Mouse (Mus musculus) ES-E14 (cell line): ENCODE data around the gene Sema5a.

ENCODE experiments used
- CHD2 ChIP-seq: IDR thresholded peaks from 2 replicates; pipeline ENCODE4 v1.6.1; 2014; ENCODE audit warnings: mild to moderate bottlenecking, low read depth, low read length, inconsistent platforms
- HCFC1 ChIP-seq: IDR thresholded peaks from 2 replicates; pipeline ENCODE4 v1.6.1; 2012; ENCODE audit warnings: low read length, inconsistent platforms, borderline replicate concordance; ENCODE audit not compliant: insufficient read depth
- MAFK ChIP-seq: IDR thresholded peaks from 2 replicates; pipeline ENCODE4 v1.6.1; 2014; ENCODE audit warnings: mild to moderate bottlenecking, low read depth, low read length, inconsistent platforms; ENCODE audit not compliant: insufficient read depth
- ZC3H11A ChIP-seq: IDR thresholded peaks from 2 replicates; pipeline ENCODE4 v1.6.1; 2012; ENCODE audit warnings: low read depth, mild to moderate bottlenecking, inconsistent platforms, low read length, borderline replicate concordance
- ZNF384 ChIP-seq: IDR thresholded peaks from 2 replicates; pipeline ENCODE4 v1.6.1; 2012; ENCODE audit warnings: low read depth, low read length, inconsistent platforms

- no peak for TF ChIP-seq ZNF384
- TF ChIP-seq HCFC1: no peak
- TF ChIP-seq MAFK: no peak
- no peak for TF ChIP-seq CHD2
- no peak for TF ChIP-seq ZC3H11A
Observed at GRCm38 (mm10) chr15:32382930-32383481, 138.4 kb downstream of the Sema5a start.
